Mouse (Mus musculus): ENCODE results near the gene Rpl35. TPM values are rescaled to one million over a fixed set of nuclear protein-coding genes. Genes with fewer than 3 reads are reported as not detected.

Gene Rpl35
- total RNA-seq, 4 experiments from 2014 or later, result 298 to 385 (median 322) TPM

DNA sequence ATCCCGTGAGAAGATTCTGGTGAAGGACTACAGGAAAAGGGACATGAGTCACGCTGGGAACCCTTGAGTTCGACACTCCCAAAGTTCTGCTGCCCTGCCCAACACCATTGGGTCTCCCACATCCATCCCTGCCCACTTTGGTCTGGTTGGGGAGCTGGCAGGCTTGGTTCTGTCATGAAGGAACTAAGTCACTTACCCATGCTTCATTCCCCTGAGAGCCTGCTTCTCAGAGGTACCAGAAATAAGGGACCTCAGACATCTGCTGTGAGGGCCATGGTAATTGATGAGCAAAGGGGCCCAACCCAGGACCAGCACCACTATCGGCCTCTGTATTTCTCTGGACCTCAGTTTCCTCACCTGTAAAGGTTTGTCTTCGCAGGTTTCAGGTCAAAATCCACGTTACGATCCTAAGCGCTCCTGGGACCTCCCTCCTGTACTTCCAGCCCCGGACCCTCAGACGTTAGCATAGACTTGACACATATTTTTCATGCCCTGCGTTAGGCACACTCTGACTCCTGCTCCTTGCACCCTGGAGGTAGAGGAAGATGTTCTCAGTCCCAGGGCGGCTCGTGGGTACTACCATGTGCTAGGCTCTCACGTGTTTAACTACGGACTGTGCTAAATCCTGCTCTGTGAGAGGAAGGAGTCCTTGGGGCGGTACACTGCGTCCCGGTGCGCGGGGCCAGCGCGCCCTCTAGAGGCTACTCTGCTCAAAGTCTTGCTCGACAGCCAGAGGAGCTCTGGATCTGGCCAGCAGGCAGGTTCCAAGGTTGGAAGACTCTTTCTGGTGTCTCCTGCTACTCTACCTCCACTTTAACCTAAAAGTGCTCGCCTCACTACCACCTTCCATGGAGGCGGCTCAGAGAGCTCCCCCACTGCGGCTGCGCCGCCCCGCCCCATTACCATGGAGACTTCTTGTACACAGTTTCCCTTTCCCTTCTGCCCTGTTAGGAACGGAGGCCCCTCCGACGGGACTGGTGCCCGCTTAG is 7.7 kb downstream of the Rpl35 start, which contains the start of gene Wdr38:
Gene Wdr38 (plus strand): TSS at position 91 of the 989 bp plus-strand sequence.
- DNase-seq (ENCODE audit: low spot score in 2 of 2), result peak; percentile 84 to 85

DNA sequence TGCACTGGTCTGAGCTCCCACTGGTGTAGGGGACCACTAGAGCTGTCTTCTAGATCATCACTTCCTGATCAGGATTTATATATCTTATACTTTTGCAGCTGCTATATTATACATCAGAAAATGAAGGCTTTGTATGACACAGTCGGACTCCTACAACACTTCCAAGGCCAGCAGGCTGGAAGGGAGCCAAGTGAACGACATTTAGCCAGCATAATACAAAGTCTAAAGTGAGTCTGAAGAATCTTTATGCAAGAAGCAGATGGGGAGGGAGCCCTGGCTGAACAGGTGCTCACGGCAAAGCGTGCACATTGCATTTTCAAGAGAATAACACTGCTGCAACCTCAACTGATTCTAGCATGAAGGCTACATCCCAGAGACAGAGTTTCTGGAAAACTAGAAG is 13.0 kb downstream of the Rpl35 start:
- DNase-seq (ENCODE audit: low spot score in 2 of 2), result no peak

DNA sequence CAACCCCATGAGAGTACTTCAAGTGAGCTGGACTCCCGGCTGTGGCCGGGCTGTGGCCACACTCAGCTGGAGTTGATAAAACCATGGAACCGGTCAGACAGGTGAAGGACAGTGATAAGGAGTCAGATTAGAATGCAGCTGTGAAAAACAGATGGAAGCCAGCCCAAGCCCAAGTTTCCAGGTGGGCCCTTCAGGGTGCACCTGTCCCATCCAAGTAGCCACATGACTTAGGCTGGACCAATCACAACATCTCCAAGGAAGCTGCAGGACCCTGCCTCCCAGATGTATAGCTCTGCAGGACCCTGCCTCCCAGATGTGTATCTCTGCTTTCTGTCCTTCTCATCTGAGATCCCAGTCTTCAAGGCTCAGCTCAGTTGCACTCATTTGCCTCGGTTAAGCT is 13.4 kb downstream of the Rpl35 start:
- no peak for DNase-seq (ENCODE audit: low spot score in 2 of 2)

GRCm38 (mm10) chr2:38988929-38989328 is 16.5 kb downstream of the Rpl35 start:
- DNase-seq (ENCODE audit: low spot score in 2 of 2), result no peak

- no peak for DNase-seq (ENCODE audit: low spot score in 2 of 2)
Measured at GRCm38 (mm10) chr2:38987803-38988510, 17.5 kb downstream of the Rpl35 start.

DNA sequence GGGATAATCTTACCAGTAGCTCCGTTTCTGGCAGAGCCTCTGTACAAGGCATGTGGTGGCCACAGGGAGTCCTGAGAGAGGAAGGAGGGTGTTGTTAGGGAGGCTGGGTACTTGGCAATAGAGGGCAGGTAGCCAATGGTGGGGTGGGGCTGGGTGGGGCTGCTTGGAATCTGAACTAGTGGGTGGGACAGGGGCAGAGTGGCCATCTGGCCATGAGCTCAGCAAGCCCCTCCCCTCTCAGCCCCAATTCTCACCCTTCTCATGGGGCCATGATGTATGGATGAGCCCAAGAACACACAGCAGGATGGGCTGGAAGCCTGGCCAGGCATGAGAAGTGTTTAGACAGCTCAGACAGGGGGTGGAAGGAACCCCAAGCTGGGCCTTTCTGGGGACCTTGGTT is 18.1 kb downstream of the Rpl35 start:
- no peak for DNase-seq (ENCODE audit: low spot score in 2 of 2)

- peak; percentile 56 to 67 for DNase-seq (ENCODE audit: low spot score in 2 of 2)
Measured at GRCm38 (mm10) chr2:38986580-38986979, 18.8 kb downstream of the Rpl35 start.

- no peak for DNase-seq (ENCODE audit: low spot score in 2 of 2)
Measured at GRCm38 (mm10) chr2:38983456-38983855, 22.0 kb downstream of the Rpl35 start.

GRCm38 (mm10) chr2:38977837-38978236 is 27.6 kb downstream of the Rpl35 start:
- DNase-seq (ENCODE audit: low spot score in 2 of 2), result no peak

- DNase-seq (ENCODE audit: low spot score in 2 of 2), result no peak
Measured at GRCm38 (mm10) chr2:38975941-38976805, 29.3 kb downstream of the Rpl35 start.

- no peak for DNase-seq (ENCODE audit: low spot score in 2 of 2)
Measured at GRCm38 (mm10) chr2:38975181-38975580, 30.2 kb downstream of the Rpl35 start.

DNA sequence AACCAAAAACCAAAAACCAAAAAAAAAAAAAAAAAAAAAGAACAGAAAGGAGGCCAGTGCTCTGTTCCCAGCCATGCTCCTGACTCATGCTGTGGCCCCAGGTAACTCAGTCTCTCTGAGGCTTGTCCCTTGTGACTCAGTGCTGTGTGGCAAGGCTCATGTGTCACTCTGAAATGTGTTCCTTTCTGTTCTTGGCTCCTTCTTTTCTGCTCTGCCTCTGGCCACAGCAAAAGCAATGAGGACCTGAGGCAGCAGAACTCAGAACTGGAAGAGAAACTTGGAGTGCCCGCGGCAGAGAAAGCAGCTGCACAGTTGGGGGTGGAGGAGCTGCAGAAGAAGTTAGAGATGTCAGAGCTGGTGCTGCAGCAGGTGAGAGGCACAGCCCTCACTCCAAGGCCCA is 31.3 kb downstream of the Rpl35 start:
- no peak for DNase-seq (ENCODE audit: low spot score in 2 of 2)

DNA sequence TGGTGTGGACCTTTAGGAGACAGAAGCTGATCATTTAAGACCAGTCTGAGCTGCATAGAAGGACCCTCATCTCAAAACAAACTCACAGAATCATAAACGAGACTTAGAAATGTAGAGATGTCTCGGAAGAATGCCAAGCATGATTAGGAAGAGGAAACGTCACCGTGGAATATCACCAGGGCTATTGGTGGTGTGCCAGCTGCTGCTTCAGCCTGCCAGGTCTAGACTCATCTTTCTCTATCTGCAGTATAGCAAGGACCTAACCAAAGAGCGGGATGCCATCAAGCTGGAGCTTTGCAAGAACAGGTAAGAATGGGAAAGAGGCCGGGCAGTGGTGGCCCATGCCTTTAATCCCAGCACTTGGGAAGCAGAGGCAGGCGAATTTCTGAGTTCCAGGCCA is 31.7 kb downstream of the Rpl35 start:
- no peak for DNase-seq (ENCODE audit: low spot score in 2 of 2)

- no peak for DNase-seq (ENCODE audit: low spot score in 2 of 2)
Measured at GRCm38 (mm10) chr2:38973223-38973622, 32.2 kb downstream of the Rpl35 start.

- no peak for DNase-seq (ENCODE audit: low spot score in 2 of 2)
Measured at GRCm38 (mm10) chr2:38970057-38970456, 35.4 kb downstream of the Rpl35 start.

GRCm38 (mm10) chr2:38969650-38970049 is 35.8 kb downstream of the Rpl35 start:
- no peak for DNase-seq (ENCODE audit: low spot score in 2 of 2)

GRCm38 (mm10) chr2:38964198-38964597 is 41.2 kb downstream of the Rpl35 start:
- DNase-seq (ENCODE audit: low spot score in 2 of 2), result no peak

DNA sequence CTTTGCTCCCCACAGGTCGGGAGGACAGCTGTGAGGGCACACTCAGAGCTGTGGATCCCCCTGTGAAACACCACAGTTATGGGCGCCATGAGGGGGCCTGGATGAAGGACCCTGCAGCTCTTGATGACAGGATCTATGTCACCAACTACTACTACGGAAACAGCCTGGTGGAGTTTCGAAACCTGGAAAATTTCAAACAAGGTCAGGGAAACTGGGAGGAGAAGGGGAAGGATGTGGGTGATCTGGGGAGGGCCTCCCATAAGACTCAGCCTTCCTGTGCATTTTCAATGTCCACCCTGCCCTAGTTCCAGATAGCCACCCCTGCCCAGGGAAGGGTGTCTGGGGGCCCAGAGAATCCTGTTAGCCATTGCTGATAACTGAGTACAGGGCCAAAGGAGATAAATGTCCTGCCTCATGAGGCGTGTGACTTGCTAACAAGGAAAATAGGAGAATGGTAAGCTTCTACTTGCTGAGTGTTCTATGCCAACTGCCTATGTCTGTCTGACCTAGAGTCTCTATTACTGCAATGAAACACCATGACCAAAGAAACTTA is 47.7 kb downstream of the Rpl35 start:
- DNase-seq (ENCODE audit: low spot score in 2 of 2), result no peak

GRCm38 (mm10) chr2:38956062-38956461 is 49.4 kb downstream of the Rpl35 start:
- no peak for DNase-seq (ENCODE audit: low spot score in 2 of 2)

- peak; percentile 76 to 86 for DNase-seq (ENCODE audit: low spot score in 2 of 2)
Measured at GRCm38 (mm10) chr2:38953152-38953883, 52.1 kb downstream of the Rpl35 start.
